Mouse (Mus musculus): ENCODE data around the gene Vmn1r24. TPM values are rescaled to one million over a fixed set of nuclear protein-coding genes. Genes with fewer than 3 reads are reported as not detected.
"Not testable (repeated sequence)": the region's sequence is repeated elsewhere in the genome, so short reads cannot be mapped to it uniquely, and the experiment has no call there.

The Vmn1r24 gene
- not detected in 2 replicates for polyA plus RNA-seq (2015; fragmentation: Nextera tagmentation; extraction: Ambion mirVana)

DNA sequence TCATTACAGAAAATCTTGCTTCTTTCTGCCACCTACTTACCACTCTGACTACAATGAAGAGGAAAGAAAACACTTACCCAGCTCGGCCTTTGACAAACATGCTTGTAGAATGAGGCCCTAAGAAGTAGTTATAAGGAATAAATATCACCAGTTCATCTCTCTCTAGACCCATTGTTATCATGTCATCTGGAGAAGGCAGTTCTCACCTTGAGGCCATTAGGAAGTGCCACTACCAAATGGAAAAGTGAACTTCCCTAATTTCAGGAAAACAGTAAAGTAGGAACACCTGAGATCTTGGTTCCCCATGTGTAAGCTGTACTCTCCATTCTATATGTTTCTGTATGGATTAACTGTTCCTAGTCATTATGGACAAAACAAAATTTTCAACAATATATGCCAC is at the start of gene Vmn1r24:
Vmn1r24 (minus strand) TSS at position 101 of the 400 bp plus-strand sequence.
- WGBS = 63% methylated on average over 1 of the region's 1 CpGs
- H3K27me3 ChIP-seq = not testable (repeated sequence)

DNA sequence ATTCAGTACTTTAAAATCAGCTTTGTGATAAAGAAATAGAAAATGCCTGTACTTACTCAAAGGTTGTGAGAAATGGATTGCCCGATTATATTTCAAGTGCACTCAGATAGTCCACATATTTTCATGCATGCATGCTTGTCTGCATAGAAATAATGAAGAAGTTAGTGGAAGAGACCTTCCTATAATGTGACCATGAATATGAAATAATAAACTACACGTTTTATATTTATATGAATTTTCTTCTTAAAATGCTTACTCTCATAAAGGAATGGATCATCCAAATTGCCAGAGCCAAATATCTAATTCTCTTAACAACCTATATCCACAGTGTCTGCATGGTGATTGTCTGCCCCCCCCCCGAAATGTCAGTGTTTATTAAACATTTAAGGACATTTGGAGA is 19.4 kb upstream of the Vmn1r24 start, which contains the start of gene Vmn1r25:
Vmn1r25 (minus strand) TSS at position 101 of the 400 bp plus-strand sequence.
- H3K4me3 ChIP-seq = no peak within 1 kb of the TSS
- no peak within 1 kb of the TSS for H3K4me2 ChIP-seq
- no peaks in the 10 kb centered on the region for H3K4me1 ChIP-seq
- H3K27ac ChIP-seq = no peak within 1 kb of the TSS
- no peak for ATAC-seq (ENCODE audit: insufficient number of reproducible peaks, low FRiP score, low TSS enrichment, low read depth)
- no peak within 1 kb of the TSS for H3K9ac ChIP-seq
- no peaks in the 10 kb centered on the region for H3K9me3 ChIP-seq
- no peaks in the 10 kb centered on the region for H3K36me3 ChIP-seq
- 60% methylated on average over 3 of the region's 3 CpGs for WGBS
- no peaks in the 10 kb centered on the region for H3K27me3 ChIP-seq

More for the DNA sequence above, at the start of gene Vmn1r24:
- H3K4me3 ChIP-seq; H3K27ac ChIP-seq; H3K9ac ChIP-seq; H3K36me3 ChIP-seq; H3K9me3 ChIP-seq; ATAC-seq (ENCODE audit: insufficient number of reproducible peaks, low FRiP score, low TSS enrichment, low read depth); H3K4me1 ChIP-seq; H3K4me2 ChIP-seq: not testable (repeated sequence)

DNA sequence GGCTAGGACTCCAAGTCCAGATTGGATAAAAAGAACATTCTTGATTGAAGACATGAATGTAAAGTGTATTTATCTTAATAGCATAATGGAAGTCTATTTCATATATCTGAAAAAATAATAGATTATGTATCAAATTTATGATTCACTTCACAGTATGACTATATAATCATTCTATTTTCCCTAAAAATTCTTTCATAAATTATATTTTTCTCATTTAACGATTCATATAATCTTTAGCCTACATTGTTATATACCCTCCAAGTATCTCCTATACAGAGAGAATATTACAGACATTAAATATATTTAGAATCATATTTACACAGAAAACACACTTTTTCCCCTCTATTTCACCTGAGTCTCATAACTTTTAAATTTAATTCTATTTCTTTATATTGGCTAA is 34.6 kb downstream of the Vmn1r24 start, which contains the start of gene Vmn1r23:
Vmn1r23 (minus strand) TSS at position 101 of the 400 bp plus-strand sequence.
- no peak within 1 kb of the TSS for H3K4me2 ChIP-seq
- H3K4me1 ChIP-seq = no peaks in the 10 kb centered on the region
- no peak for ATAC-seq (ENCODE audit: insufficient number of reproducible peaks, low FRiP score, low TSS enrichment, low read depth)
- 83% methylated on average over 1 of the region's 1 CpGs for WGBS
- no peak within 1 kb of the TSS for H3K9ac ChIP-seq
- H3K27ac ChIP-seq = no peak within 1 kb of the TSS
- H3K27me3 ChIP-seq = no peaks in the 10 kb centered on the region
- H3K36me3 ChIP-seq = no peaks in the 10 kb centered on the region
- no peaks in the 10 kb centered on the region for H3K9me3 ChIP-seq
- H3K4me3 ChIP-seq = no peak within 1 kb of the TSS

DNA sequence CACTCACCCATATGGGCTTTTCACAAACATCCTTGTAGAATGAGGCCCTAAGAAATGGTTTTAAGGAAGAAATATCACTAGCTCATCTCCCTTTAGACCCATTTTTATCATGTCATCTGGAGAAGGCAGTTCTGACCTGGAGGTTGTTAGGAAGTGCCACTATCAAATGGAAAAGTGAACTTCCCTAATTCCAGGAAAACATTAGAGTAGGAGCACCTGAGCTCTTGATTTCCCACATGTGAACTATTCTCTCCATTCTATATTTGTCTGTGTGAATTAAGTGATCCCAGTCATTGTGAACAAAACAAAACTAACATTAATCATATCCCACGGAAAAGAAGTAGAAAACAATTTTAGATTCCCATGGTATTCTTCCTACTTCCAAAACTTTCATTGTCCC is 53.4 kb downstream of the Vmn1r24 start, which contains the start of gene Vmn1r22:
Vmn1r22 (minus strand) TSS at position 101 of the 400 bp plus-strand sequence.
- WGBS = 83% methylated on average over 1 of the region's 1 CpGs
- Histone ChIP-seq H3K27me3 (no peaks in the 10 kb centered on the region), H3K4me3 (no peak within 1 kb of the TSS), H3K4me1 (no peaks in the 10 kb centered on the region), H3K9ac (no peak within 1 kb of the TSS), H3K27ac (no peak within 1 kb of the TSS), H3K36me3 (no peaks in the 10 kb centered on the region), H3K9me3 (no peaks in the 10 kb centered on the region), H3K4me2 (no peak within 1 kb of the TSS)
- no peak for ATAC-seq (ENCODE audit: insufficient number of reproducible peaks, low FRiP score, low TSS enrichment, low read depth)

Other genes starting within 250 kb of the Vmn1r24 start
- 46.5 and 46.7 TPM in 2 replicates for gene Vopp1, start 136.3 kb downstream of the Vmn1r24 start, polyA plus RNA-seq (2015; fragmentation: Nextera tagmentation; extraction: Ambion mirVana)
- 0.10 TPM in 1 of 2 replicates, not detected in the other for gene Vmn1r21, start 111.2 kb downstream of the Vmn1r24 start, polyA plus RNA-seq (2015; fragmentation: Nextera tagmentation; extraction: Ambion mirVana)
- not detected in 2 replicates for gene Vmn1r22, start 53.5 kb downstream of the Vmn1r24 start, polyA plus RNA-seq (2015; fragmentation: Nextera tagmentation; extraction: Ambion mirVana)
- not detected in 2 replicates for gene Vmn1r23, start 34.7 kb downstream of the Vmn1r24 start, polyA plus RNA-seq (2015; fragmentation: Nextera tagmentation; extraction: Ambion mirVana)
- not detected in 2 replicates for gene Vmn1r25, start 19.3 kb upstream of the Vmn1r24 start, polyA plus RNA-seq (2015; fragmentation: Nextera tagmentation; extraction: Ambion mirVana)
- not detected in 2 replicates for gene Vmn1r26, start 53.7 kb upstream of the Vmn1r24 start, polyA plus RNA-seq (2015; fragmentation: Nextera tagmentation; extraction: Ambion mirVana)